Mouse (Mus musculus) forebrain, embryonic 12.5 days (tissue): ENCODE results near the gene Olfr222. TPM values are rescaled to one million over a fixed set of nuclear protein-coding genes. Genes with fewer than 3 reads are reported as not detected.

ENCODE experiments used
- ATAC-seq: fragments of 200-750 bp; cut with Nextera tagmentation; 2 replicates; pipeline ENCODE4 v1.8.0; 2017; ENCODE audit warnings: moderate TSS enrichment; ENCODE audit not compliant: low FRiP score
- H3K27ac ChIP-seq: fragments of 300-500 bp; sonication (generic); 2 replicates; pipeline ENCODE4 v1.5.1; 2016; ENCODE audit warnings: mild to moderate bottlenecking
- H3K27me3 ChIP-seq: fragments of 300-500 bp; sonication (generic); 2 replicates; pipeline ENCODE4 v1.6.1; 2016; ENCODE audit warnings: mild to moderate bottlenecking
- H3K36me3 ChIP-seq: fragments of 300-500 bp; sonication (generic); replicated peaks from 2 replicates; pipeline ENCODE4 v1.6.1; 2016; ENCODE audit warnings: mild to moderate bottlenecking
- H3K4me1 ChIP-seq: fragments of 300-500 bp; sonication (generic); 2 replicates; pipeline ENCODE4 v1.6.1; 2016
- H3K4me2 ChIP-seq: fragments of 300-500 bp; sonication (generic); 2 replicates; pipeline ENCODE4 v1.6.1; 2016; ENCODE audit warnings: mild to moderate bottlenecking, moderate library complexity
- H3K4me3 ChIP-seq: fragments of 300-500 bp; sonication (generic); replicated peaks from 2 replicates; pipeline ENCODE4 v1.5.1; 2016; ENCODE audit warnings: mild to moderate bottlenecking
- H3K9ac ChIP-seq: fragments of 300-500 bp; sonication (generic); 2 replicates; pipeline ENCODE4 v1.6.1; 2016; ENCODE audit warnings: mild to moderate bottlenecking
- H3K9me3 ChIP-seq: fragments of 300-500 bp; sonication (generic); 2 replicates; pipeline ENCODE4 v1.6.1; 2016
- WGBS: fragments of 180-500 bp; shearing (Covaris S2); methylation state at CpG from one replicate; pipeline ENCODE4 v1.1.7; 2016; 5-methylcytosine and 5-hydroxymethylcytosine counted together
- polyA plus RNA-seq: library from polyadenylated mRNA; unstranded; fragments of >200 nt; fragmentation: Nextera tagmentation; extraction: Ambion mirVana; gene quantifications from 2 replicates; pipeline ENCODE4 v1.2.1, GENCODE M21; 2016

The Olfr222 gene
- polyA plus RNA-seq, 1 experiment from 2014 or later = not detected

DNA sequence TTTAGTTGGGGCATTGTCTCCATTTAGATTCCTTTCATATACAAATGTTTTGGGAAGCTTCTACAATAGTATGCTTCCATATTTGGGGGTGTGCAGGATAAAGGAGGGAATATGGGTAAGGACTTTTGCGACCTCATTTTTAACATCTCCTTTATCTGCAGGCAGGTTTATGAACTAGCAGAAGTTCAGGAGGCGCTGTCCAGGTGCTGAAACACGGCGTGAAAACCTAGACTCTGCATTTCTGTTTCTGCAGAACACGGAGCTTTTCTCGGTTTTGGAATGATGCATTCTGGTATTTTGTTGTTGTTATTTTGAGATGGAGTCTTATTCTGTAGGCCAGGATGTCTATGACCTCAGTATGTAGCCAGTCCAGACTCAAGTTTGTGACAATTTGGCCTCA lies 8.5 kb upstream of the Olfr222 start:
- Histone ChIP-seq H3K36me3 (no peaks in the 10 kb centered on the region), H3K27ac (no peak overlapping the region), H3K4me3 (no peak overlapping the region), H3K9ac (no peak overlapping the region), H3K27me3 (no peaks in the 10 kb centered on the region), H3K4me2 (no peak overlapping the region), H3K4me1 (no peaks in the 10 kb centered on the region), H3K9me3 (no peaks in the 10 kb centered on the region)
- no peak for ATAC-seq
- WGBS = 40% methylated on average over 6 of the region's 6 CpGs

DNA sequence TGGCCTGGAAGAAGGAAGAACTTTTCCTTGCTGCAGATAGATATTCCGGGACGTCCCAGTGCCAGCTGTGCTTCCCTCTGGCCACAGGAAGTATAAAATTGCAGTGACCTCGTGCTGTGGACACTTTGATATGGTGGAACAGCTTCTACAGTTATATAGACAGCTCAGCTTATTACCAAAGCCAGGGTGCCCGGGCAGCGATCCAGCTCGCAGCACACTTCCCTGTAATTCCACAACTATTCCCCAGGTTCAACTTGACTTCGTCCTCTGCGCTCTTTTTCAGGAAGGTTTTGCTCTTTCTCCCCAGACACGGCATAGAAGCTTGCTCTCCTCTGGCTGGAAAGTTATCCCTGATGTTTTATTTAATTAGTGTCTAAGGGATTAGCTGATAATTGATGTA lies 309 bp downstream of the Olfr222 start:
- no peaks in the 10 kb centered on the region for H3K9me3 ChIP-seq
- no peaks in the 10 kb centered on the region for H3K36me3 ChIP-seq
- no peak overlapping the region for H3K9ac ChIP-seq
- H3K27ac ChIP-seq = no peak overlapping the region
- H3K4me2 ChIP-seq = no peak overlapping the region
- ATAC-seq = no peak
- H3K4me3 ChIP-seq = no peak overlapping the region
- WGBS = 73% methylated on average over 9 of the region's 9 CpGs
- H3K27me3 ChIP-seq = peaks cover 7% of the 10 kb centered on the region; the same call in 1 of the 2 replicates
- H3K4me1 ChIP-seq = no peaks in the 10 kb centered on the region

GRCm38 (mm10) chr11:59569306-59569705 lies 6.7 kb downstream of the Olfr222 start:
- no peaks in the 10 kb centered on the region for H3K4me1 ChIP-seq
- 61% methylated on average over 3 of the region's 3 CpGs for WGBS
- ATAC-seq = no peak
- H3K36me3 ChIP-seq = no peaks in the 10 kb centered on the region
- no peaks in the 10 kb centered on the region for H3K9me3 ChIP-seq
- H3K9ac ChIP-seq = no peak overlapping the region
- H3K4me3 ChIP-seq = no peak overlapping the region
- H3K27ac ChIP-seq = no peak overlapping the region
- peaks cover 4% of the 10 kb centered on the region; the same call in 1 of the 2 replicates for H3K27me3 ChIP-seq
- H3K4me2 ChIP-seq = no peak overlapping the region

DNA sequence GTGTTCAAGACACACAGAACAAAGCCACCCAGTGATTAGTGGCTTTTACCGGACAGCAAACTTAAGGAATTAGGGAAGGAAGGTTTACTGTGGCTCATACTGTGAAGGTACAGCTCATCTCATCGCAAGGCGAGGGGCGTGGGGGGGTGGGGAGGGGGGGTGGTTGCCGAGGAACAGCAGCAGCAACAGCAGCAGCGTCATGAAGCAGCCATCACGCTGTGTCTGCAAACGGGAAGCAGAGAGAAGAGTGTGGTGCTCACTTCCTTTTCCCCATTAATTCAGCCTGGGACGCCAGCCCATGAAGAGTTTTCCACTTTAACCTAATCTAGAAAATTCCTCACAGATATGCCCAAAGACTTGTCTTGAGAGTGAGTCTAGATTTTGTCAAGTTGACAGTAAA lies 13.2 kb downstream of the Olfr222 start:
- H3K9ac ChIP-seq = no peak overlapping the region
- H3K27ac ChIP-seq = no peak overlapping the region
- H3K4me1 ChIP-seq = no peaks in the 10 kb centered on the region
- H3K27me3 ChIP-seq = no peaks in the 10 kb centered on the region
- 74% methylated on average over 9 of the region's 9 CpGs for WGBS
- no peak for ATAC-seq
- H3K4me2 ChIP-seq = no peak overlapping the region
- H3K4me3 ChIP-seq = no peak overlapping the region
- H3K36me3 ChIP-seq = no peaks in the 10 kb centered on the region
- H3K9me3 ChIP-seq = no peaks in the 10 kb centered on the region

DNA sequence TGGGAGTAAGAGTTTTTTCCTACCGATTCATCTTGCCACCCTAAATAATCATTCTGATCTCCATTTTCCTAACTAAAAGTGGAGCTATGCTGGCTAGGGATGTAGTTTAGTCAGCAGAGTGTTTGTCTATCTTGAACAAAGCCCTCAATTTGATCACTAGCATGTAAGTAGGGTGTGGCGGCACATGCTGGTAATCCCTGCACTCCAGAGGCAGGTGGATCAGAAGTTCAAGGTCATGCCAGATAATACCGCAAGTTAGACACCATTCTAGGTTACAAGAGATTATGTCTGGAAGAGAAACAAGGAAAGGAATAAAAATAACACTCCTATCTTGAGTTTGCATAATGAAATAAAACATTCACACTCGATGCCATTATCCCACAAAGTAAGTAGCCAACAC lies 13.7 kb downstream of the Olfr222 start:
- no peak overlapping the region for H3K9ac ChIP-seq
- WGBS = 92% methylated on average over 4 of the region's 4 CpGs
- no peaks in the 10 kb centered on the region for H3K9me3 ChIP-seq
- no peak overlapping the region for H3K4me3 ChIP-seq
- no peaks in the 10 kb centered on the region for H3K4me1 ChIP-seq
- no peak for ATAC-seq
- H3K4me2 ChIP-seq = no peak overlapping the region
- no peaks in the 10 kb centered on the region for H3K36me3 ChIP-seq
- H3K27me3 ChIP-seq = no peaks in the 10 kb centered on the region
- no peak overlapping the region for H3K27ac ChIP-seq

- Histone ChIP-seq H3K9ac (no peak overlapping the region), H3K27ac (no peak overlapping the region), H3K4me3 (no peak overlapping the region), H3K4me2 (no peak overlapping the region), H3K4me1 (no peaks in the 10 kb centered on the region), H3K9me3 (no peaks in the 10 kb centered on the region), H3K27me3 (no peaks in the 10 kb centered on the region), H3K36me3 (no peaks in the 10 kb centered on the region)
- 77% methylated on average over 3 of the region's 3 CpGs for WGBS
- ATAC-seq = no peak
Observed at GRCm38 (mm10) chr11:59560906-59561305, 15.1 kb downstream of the Olfr222 start.

DNA sequence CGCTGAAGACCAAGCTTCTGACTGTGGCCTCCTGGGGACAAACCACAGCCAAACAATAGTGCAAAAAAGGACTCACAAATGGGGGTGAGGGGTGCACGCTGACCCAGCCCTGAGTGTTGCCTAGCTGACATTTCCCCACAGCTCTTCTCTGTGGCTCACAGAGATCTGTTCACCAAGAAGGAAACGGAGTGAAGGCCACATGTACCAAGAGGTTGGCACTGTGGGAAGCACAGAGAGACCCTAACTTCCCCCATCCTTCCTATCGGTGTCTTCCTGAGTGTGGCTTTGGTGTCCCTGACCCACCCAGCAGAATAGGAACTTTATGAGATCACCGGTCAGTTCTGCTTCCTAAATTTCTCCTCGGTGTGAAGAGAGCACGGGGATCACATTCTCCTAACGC lies 21.5 kb downstream of the Olfr222 start:
- H3K9ac ChIP-seq = no peak overlapping the region
- H3K9me3 ChIP-seq = no peaks in the 10 kb centered on the region
- no peak overlapping the region for H3K4me3 ChIP-seq
- WGBS = 79% methylated on average over 8 of the region's 8 CpGs
- no peaks in the 10 kb centered on the region for H3K4me1 ChIP-seq
- no peak overlapping the region for H3K4me2 ChIP-seq
- H3K27me3 ChIP-seq = no peaks in the 10 kb centered on the region
- no peak overlapping the region for H3K27ac ChIP-seq
- H3K36me3 ChIP-seq = no peaks in the 10 kb centered on the region
- ATAC-seq = no peak

GRCm38 (mm10) chr11:59554127-59554526 lies 21.9 kb downstream of the Olfr222 start:
- ATAC-seq = no peak
- Histone ChIP-seq H3K4me2 (no peak overlapping the region), H3K36me3 (no peaks in the 10 kb centered on the region), H3K27ac (no peak overlapping the region), H3K9ac (no peak overlapping the region), H3K27me3 (no peaks in the 10 kb centered on the region), H3K4me1 (no peaks in the 10 kb centered on the region), H3K9me3 (no peaks in the 10 kb centered on the region), H3K4me3 (no peak overlapping the region)
- WGBS = 93% methylated on average over 11 of the region's 11 CpGs

- H3K4me3 ChIP-seq = no peak overlapping the region
- WGBS = 86% methylated on average over 9 of the region's 9 CpGs
- H3K4me1 ChIP-seq = no peaks in the 10 kb centered on the region
- no peak for ATAC-seq
- H3K9ac ChIP-seq = no peak overlapping the region
- no peak overlapping the region for H3K27ac ChIP-seq
- no peaks in the 10 kb centered on the region for H3K27me3 ChIP-seq
- H3K36me3 ChIP-seq = no peaks in the 10 kb centered on the region
- H3K4me2 ChIP-seq = no peak overlapping the region
- H3K9me3 ChIP-seq = no peaks in the 10 kb centered on the region
Observed at GRCm38 (mm10) chr11:59544005-59544404, 32.0 kb downstream of the Olfr222 start.

DNA sequence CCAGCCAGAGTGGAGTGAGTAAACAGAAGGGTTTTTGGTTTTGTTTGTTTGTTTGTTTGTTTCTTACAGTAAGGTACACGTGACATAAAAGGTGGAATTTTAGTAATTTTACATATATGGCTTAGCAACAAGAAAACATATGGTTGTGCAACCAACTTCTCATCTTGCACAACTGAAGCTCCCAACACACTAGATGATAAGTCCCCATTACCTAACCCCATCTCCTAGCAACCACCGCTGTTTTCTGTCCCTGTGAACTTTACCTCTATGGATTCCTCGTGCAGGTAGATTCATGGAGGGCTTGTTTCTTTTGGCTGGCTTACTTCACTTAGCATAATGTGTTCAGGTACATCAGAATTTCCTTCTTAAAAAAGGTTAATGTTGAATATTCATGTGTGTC lies 32.7 kb downstream of the Olfr222 start:
- WGBS = 91% methylated on average over 3 of the region's 3 CpGs
- H3K27ac ChIP-seq = no peak overlapping the region

DNA sequence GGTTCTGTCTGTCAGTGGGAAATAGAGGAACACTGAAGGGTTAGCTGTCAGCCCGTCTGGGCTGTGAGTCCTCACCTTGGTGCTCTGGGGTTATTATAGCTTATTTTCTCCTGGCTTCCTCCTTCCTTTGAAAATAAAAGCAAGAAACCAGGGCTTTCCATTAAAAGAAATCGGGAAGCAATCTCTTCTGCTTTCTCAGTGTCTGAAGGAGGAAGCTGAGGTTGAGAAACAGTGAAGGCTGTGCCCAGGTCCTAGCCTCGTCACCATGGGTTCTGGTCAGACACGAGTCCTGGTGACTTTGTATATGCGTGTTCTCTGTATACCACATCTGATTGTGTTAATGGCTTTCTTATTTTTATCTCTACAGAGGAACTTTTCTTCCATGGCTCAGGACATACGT lies 33.6 kb downstream of the Olfr222 start:
- Histone ChIP-seq H3K4me3 (no peak overlapping the region), H3K9me3 (no peaks in the 10 kb centered on the region), H3K36me3 (no peaks in the 10 kb centered on the region), H3K9ac (no peak overlapping the region), H3K4me1 (no peaks in the 10 kb centered on the region), H3K27ac (no peak overlapping the region), H3K27me3 (no peaks in the 10 kb centered on the region), H3K4me2 (no peak overlapping the region)
- 87% methylated on average over 6 of the region's 6 CpGs for WGBS
- ATAC-seq = no peak

More for the DNA sequence above, 32.7 kb downstream of the Olfr222 start:
- Histone ChIP-seq H3K27me3 (no peaks in the 10 kb centered on the region), H3K9ac (no peak overlapping the region), H3K4me2 (no peak overlapping the region), H3K9me3 (no peaks in the 10 kb centered on the region), H3K36me3 (no peaks in the 10 kb centered on the region), H3K4me1 (no peaks in the 10 kb centered on the region), H3K4me3 (no peak overlapping the region)
- no peak for ATAC-seq

GRCm38 (mm10) chr11:59541324-59541723 lies 34.7 kb downstream of the Olfr222 start, which contains the start of gene Nlrp3:
Nlrp3 (plus strand) TSS chr11:59541568.
- no peak within 1 kb of the TSS for H3K9ac ChIP-seq
- no peaks in the 10 kb centered on the region for H3K4me1 ChIP-seq
- 47% methylated on average over 3 of the region's 3 CpGs for WGBS
- no peaks in the 10 kb centered on the region for H3K36me3 ChIP-seq
- H3K4me2 ChIP-seq = no peak within 1 kb of the TSS
- no peak within 1 kb of the TSS for H3K27ac ChIP-seq
- no peak within 1 kb of the TSS for H3K4me3 ChIP-seq
- H3K9me3 ChIP-seq = no peaks in the 10 kb centered on the region
- no peaks in the 10 kb centered on the region for H3K27me3 ChIP-seq
- no peak for ATAC-seq

- Histone ChIP-seq H3K4me1 (no peaks in the 10 kb centered on the region), H3K4me2 (no peak overlapping the region), H3K4me3 (no peak overlapping the region), H3K27me3 (no peaks in the 10 kb centered on the region), H3K36me3 (no peaks in the 10 kb centered on the region), H3K9me3 (no peaks in the 10 kb centered on the region), H3K27ac (no peak overlapping the region), H3K9ac (no peak overlapping the region)
- WGBS = 81% methylated on average over 3 of the region's 3 CpGs
- ATAC-seq = no peak
Observed at GRCm38 (mm10) chr11:59540123-59540522, 35.9 kb downstream of the Olfr222 start.

- Histone ChIP-seq H3K9me3 (no peaks in the 10 kb centered on the region), H3K4me2 (no peak overlapping the region), H3K9ac (no peak overlapping the region), H3K36me3 (no peaks in the 10 kb centered on the region), H3K4me3 (no peak overlapping the region), H3K4me1 (no peaks in the 10 kb centered on the region), H3K27ac (no peak overlapping the region), H3K27me3 (no peaks in the 10 kb centered on the region)
- 43% methylated on average over 11 of the region's 11 CpGs for WGBS
- no peak for ATAC-seq
Observed at GRCm38 (mm10) chr11:59538387-59538786, 37.6 kb downstream of the Olfr222 start.
